Mouse (Mus musculus) cerebellum, adult 9-11 months (tissue): ENCODE data around the gene Gm12216.
"Not testable (repeated sequence)": the region's sequence is repeated elsewhere in the genome, so short reads cannot be mapped to it uniquely, and the experiment has no call there.

Experiments used
- DNase-seq: peaks from one replicate; pipeline ENCODE4 v3.0.0; 2022

Gene Gm12216

GRCm38 (mm10) chr11:53873909-53874704, 15.1 kb upstream of the Gm12216 start:
- not testable (repeated sequence) for DNase-seq

DNA sequence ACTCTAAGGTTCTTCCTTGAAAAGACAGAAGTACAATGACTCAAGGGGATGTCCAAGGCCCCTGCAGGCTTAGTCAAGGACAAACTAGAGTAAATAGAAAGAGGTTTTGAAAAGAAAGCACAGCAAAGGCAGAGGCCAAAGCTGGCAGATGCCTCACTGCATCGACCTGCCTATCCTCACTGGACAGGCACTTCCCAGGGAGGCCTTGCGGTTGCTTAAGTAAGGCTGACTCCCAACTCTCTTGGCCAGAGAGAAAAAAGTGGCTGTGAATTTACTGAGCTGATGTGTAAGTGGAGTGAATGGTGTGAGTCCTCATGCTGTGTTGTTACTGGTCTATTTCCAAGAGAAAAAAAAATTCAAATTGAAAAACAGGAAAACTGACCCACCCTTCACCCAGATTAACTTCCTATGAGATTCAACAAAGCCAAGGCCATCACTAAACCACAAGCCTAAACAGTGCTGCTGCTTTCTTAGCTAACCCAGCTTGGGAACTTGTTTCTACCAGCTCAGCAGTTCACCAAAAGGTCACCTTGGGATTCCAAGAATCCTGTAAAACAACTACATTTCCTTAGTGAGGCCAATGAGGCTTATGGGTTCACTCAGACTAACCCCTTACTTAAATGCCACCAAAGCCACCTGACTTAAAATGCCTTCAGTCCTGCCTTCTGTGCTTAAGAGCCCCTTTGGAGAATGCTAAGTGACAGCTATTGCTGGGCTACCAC, 12.9 kb upstream of the Gm12216 start:
- no peak for DNase-seq

DNA sequence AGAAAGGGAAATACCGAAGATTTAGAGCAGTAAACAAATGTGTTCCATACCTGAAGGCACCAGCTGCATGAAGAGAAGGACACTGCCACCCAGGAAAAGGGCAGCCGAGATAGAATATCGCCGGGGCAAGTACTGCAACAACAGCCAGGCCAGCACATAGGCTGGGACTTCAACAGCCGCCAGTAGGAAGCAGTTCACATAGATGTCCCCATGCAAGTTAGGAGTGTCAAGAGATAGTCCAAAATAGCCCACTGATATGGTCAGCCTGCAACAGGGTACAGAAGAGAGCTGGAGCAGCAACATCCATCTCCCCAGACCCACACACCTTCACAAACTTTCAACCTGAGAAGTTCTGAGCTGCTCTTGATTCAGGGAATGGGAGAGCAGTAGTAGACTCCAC, 10.1 kb upstream of the Gm12216 start:
- DNase-seq: no peak

GRCm38 (mm10) chr11:53868323-53868722, 9.3 kb upstream of the Gm12216 start:
- DNase-seq: not testable (repeated sequence)

DNA sequence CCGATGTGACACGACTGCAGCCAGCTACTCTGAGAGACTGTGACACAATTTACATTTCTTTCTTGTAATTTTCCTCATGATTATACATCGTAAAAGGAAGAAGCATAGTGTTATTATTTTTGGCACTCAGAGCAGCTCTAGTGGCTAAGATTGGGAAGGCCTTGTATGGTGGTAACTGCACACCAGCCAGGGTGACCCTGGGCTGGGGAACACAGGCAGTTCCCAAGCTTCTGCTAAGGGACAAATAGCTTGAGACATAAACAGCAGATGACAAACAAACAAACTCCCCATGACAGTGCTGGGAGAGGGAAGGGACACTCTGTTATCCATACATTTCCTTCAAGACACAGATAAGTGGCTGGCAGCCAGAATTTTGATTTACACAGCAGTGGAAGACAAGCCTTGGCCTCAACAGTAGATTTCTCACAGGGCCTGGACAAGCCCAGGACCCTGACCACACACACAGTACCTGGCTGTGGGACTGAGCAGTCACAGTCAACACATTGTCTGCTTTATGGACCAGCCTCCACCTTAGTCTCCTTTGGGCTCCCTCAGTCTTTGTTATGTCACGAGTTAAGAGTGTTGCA, 5.8 kb upstream of the Gm12216 start:
- not testable (repeated sequence) for DNase-seq

DNA sequence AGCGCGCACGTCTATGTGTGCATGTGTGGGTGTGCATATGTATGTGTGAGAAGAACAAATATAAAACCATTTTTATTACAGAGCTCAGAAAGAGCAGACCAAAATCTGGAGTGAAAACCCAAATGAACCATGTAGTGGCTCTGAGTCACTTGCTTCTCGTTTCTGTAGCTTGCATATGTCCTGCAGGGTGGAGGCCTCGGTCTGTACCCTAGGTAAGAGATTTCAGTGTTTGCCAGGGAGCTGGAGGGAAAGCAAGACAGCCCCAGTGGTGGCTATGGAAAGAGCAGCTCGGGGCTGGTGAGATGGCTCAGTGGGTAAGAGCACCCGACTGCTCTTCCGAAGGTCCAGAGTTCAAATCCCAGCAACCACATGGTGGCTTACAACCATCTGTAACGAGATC, 1.9 kb upstream of the Gm12216 start:
- DNase-seq: not testable (repeated sequence)

DNA sequence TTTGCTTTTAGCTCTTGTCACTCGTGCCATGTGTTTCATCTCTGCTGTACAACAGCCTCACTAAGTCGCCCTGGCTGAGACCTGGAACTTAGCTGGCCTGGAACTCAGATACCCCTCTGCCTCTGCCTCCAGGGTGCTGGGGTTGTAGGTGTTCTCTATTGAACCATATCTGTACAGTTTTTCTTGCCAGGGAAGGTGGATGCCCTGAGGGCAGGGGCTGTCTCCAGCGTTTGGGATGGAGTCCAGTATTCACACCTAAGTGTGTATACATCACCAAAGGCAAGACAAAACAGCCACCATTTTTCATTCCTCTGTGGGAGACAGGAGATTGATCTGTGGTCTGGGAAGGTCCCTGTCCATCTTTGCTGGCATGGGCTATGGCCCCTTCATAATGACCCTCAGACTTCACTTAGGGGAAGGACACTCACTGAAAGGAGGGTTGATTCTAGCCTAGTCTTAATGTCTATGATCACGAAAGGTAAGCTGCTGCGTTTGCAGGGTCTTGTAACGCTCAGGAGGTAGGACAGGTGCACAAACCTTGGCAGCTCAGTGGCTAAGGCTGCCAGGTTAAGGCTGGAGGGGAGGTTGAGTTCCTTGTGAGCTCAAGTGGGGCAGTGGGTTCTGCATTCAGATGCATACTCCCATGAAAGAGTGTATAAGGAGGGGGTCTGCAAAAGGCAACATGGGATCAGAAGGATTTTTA, 847 bp downstream of the Gm12216 start:
- DNase-seq: no peak

DNA sequence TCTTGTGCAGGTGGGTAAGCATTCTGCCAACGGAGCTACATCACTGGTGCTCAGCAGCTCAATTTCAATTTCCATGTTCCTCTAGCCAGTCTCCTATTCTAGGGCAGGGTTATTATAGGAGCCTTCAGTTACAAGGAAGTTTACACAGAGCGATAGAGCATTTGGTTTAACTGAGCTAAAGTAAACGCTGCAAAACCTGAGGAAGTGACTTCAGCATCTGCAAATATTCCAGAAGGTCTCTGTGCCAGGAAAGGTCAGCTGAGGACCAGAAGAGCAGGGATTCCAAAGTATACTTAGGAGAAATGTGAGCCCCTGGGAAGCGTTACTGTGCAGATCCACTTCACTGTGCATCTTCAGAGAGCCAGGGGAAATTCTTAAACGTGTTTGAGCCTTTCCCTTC, 5.4 kb downstream of the Gm12216 start:
- no peak for DNase-seq

- DNase-seq: no peak
Measured at GRCm38 (mm10) chr11:53851795-53852194, 7.3 kb downstream of the Gm12216 start.

- DNase-seq: peak; percentile 77
Measured at GRCm38 (mm10) chr11:53849588-53850320, 9.3 kb downstream of the Gm12216 start.

GRCm38 (mm10) chr11:53845680-53846079, 13.4 kb downstream of the Gm12216 start:
- DNase-seq: no peak

- no peak for DNase-seq
Measured at GRCm38 (mm10) chr11:53843106-53843505, 15.9 kb downstream of the Gm12216 start.

DNA sequence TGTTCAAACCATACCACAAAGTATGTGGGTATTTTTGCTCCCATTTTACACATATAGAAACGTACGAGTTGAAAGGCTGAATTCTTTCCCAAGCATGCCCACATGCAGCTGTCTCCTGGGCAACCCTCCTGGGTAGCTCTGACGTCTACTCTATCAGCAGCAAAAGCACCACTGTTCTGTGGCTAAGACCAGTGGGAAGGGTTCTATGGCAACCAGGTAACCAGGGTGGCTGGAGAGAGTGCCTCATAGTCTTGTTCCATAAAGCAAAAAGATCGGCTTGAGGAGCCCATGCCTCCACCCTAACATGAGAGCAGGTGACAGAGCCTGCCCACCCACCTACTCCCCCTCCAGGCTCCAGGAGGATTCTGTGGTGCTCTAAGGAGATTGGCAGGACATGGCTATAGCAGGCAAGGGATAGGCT, 16.9 kb downstream of the Gm12216 start:
- no peak for DNase-seq

GRCm38 (mm10) chr11:53841514-53841913, 17.5 kb downstream of the Gm12216 start:
- no peak for DNase-seq

DNA sequence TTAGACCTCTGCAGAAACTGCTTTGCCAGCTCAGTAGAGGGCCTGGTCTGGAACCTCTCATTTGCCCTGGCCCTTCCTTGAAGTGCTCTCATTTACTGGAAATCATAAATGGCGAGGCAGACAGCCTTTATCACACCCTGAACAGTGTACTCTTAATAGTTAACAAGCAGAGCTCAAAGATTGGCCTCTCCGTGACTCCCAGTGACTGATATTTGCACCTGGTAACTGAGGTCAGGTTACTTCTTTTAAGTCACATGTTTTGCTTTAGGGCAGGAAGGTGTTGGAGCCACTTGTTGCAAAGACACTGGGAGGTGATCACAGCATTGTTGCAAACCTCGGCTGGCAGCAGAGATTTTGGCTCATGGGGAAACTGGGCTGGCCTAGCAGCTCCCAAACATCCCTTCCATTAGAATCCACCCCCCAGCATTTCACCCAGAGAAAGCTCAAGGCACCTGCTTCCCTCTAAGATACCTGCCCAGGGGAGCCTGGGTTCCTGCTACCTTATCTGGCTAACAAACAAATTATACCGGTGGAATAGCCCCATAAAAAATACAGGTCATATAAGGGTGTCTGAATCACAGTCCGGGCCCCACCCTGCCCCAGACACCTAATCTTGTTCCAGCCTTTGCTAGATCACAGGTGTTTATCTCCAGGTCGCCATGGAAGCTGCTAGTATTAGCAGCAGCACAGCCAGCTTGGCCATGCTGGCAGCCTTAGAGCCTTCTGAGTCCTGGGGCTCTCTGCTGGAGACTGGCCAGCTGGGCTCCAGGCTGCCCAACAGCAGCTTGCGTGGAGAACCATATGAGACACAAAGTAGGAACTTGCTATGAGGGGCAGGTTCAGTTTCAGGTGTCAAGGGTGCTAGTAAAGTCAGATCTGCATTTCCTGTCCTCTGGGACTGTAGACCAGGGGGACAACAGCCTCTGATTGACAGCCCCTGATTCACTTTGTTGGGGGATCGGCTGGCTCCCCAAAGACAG, 19.1 kb downstream of the Gm12216 start:
- DNase-seq: no peak

- DNase-seq: no peak
Measured at GRCm38 (mm10) chr11:53839147-53839546, 19.9 kb downstream of the Gm12216 start.

- no peak for DNase-seq
Measured at GRCm38 (mm10) chr11:53837731-53838130, 21.3 kb downstream of the Gm12216 start.

DNA sequence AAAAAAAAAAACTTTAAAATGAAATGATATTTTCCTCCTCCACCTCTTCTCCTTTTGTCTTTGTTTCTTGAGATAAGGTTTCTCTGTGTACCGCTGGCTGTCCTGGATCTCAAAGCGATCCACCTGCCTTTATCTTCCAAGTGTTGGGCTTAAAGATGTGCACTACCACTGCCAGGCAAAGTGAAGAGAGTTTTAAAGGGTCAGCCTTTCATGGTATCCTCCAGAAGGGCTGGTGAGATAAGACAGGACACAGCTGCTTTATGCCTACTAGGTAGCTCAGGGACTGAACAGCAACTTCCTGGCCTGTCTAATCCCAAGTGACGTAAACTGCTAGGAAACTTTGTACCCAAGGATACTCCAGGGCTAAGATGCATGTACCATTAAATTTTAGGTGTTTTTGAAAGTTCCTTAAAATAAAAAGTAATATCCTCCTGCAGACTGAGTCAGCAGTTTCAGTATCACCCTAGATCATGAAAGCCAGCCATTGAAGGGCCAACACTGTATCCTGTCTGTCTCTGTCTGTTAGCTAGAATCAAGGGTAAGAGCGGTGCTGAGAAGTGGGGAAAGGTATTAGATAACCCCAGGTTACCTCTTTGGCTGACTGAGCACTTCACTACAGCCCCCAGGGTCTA, 23.6 kb downstream of the Gm12216 start:
- no peak for DNase-seq

DNA sequence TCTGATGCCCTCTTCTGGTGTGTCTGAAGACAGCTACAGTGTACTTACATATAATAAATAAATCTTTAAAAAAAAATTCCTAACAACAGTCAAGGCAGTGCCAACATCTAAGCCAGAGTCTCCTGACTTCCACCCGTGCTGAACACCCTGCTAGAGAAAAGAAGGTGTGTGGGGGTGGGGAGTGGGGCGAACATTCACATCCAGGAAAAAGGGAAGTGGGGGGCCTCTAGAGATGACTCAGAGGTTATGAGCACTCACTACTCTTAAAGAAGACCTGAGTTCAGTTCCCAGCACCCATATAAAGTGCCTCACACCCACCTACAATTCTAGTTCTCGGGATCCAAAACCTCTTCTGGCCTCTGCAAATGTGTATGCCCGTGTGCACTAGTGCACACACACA, 33.6 kb downstream of the Gm12216 start:
- DNase-seq: no peak

DNA sequence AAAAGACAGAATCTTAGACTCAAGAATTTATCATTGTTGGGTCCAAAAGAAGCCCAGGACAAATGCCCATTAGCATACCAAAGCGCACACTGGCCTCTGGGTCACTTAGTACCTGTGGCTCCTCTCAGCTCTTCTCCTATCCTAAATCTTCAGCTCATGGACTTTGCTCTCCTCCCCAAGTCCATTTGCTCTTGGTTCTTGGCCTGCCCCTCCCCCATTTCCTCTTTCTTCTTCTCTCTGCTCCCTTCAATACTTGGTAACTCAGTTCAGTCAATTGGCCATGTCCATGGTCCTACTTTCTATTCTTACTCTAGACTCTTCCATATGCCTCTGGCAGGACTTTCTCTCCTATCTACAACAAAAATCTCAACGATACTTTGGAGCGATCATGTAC, 37.1 kb downstream of the Gm12216 start:
- DNase-seq: no peak
